Mouse (Mus musculus): ENCODE results near the gene Vmn1r169.
"Not testable (repeated sequence)": the region's sequence is repeated elsewhere in the genome, so short reads cannot be mapped to it uniquely, and the experiment has no call there.

The Vmn1r169 gene

GRCm38 (mm10) chr7:23575226-23575625, at the start of gene Vmn1r169:
Gene Vmn1r169 (plus strand): TSS chr7:23575526.
- DNase-seq (ENCODE audit: low read depth in 2 of 2, low spot score in 2 of 2) = not testable (repeated sequence)

GRCm38 (mm10) chr7:23539432-23539831, 35.9 kb upstream of the Vmn1r169 start, which contains the start of gene Vmn1r168:
Gene Vmn1r168 (plus strand): TSS chr7:23539732.
- not testable (repeated sequence) for DNase-seq (ENCODE audit: low read depth in 2 of 2, low spot score in 2 of 2)

- not testable (repeated sequence) for DNase-seq (ENCODE audit: low read depth in 2 of 2, low spot score in 2 of 2)
Observed at GRCm38 (mm10) chr7:23605875-23606274, 30.5 kb downstream of the Vmn1r169 start, which contains the start of gene Vmn1r170. Gene Vmn1r170 (plus strand): TSS chr7:23606175.
